Comparison of ENCODE assay signal across 8 mouse cellular contexts in the genomic region with DNA sequence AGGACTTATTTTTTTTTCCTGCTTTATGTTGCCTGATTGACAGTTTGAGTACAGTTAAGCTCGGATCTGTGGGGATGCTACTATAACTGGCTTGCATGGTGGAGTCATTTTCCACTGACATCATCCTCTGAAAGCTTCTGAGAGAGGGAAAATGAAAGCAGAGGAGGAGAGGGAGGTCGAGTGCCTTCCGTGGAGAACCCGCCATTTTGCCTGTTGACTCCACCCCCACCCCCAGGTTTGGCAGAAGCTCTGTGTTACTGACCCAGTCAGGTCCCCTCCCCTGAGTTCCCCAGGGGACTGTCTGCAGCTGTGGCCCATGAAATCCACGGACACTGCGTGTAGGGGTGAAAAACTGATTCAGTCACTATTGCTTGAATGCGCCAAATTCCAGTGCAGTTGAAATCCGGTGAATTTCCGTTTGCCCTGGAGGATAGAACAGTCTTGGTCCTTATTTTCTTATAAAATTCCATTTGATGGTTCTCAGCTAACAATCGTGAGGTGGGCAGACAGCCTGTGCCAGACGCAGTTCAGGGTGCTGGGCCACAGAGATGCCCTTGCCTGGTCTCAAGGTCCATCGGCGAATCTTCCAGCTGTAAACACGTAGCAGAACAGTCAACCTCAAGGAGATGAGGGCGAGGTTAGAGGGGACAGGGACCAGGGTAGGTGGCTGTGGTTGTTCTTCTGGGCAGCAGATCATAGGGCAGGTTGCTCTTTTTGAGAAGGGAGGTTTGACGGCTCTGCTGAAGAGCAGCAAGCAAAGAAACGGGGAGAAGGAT. TPM values are rescaled to one million over a fixed set of nuclear protein-coding genes. Genes with fewer than 3 reads are reported as not detected.
DNase-seq lines count a peak whose midpoint lies in the region; ATAC-seq lines count a peak whose summit lies in the region.

No protein-coding gene starts in this region.

- H3K4me1 ChIP-seq in lung, embryonic 16.5 days (replicated peaks; ENCODE audit: control insufficient read depth, insufficient read depth, low read length), result peaks cover 80% of the 10 kb centered on the region
- H3K4me1 ChIP-seq in embryonic facial prominence, embryonic 10.5 days, result peaks cover 76% of the 10 kb centered on the region
- peaks cover 19% of the 10 kb centered on the region for H3K4me1 ChIP-seq in neural tube, embryonic 14.5 days (ENCODE audit: control insufficient read depth, insufficient read depth, low read length)
- peaks cover 29% of the 10 kb centered on the region for H3K4me1 ChIP-seq in midbrain, embryonic 10.5 days

- 54% methylated on average over 17 of the region's 17 CpGs for WGBS in lung, embryonic 16.5 days
- 75% methylated on average over 17 of the region's 17 CpGs for WGBS in embryonic facial prominence, embryonic 10.5 days
- WGBS in neural tube, embryonic 14.5 days, result 72% methylated on average over 17 of the region's 17 CpGs
- 89% methylated on average over 17 of the region's 17 CpGs for WGBS in midbrain, embryonic 10.5 days

- no peaks in the 10 kb centered on the region for H3K27me3 ChIP-seq in lung, embryonic 16.5 days (ENCODE audit: control insufficient read depth, insufficient read depth, low read depth, low read length)
- no peaks in the 10 kb centered on the region for H3K27me3 ChIP-seq in embryonic facial prominence, embryonic 10.5 days (replicated peaks; ENCODE audit: low read depth, poor library complexity, severe bottlenecking)
- no peaks in the 10 kb centered on the region for H3K27me3 ChIP-seq in neural tube, embryonic 14.5 days (ENCODE audit: control insufficient read depth, insufficient read depth, low read length)
- no peaks in the 10 kb centered on the region for H3K27me3 ChIP-seq in midbrain, embryonic 10.5 days (ENCODE audit: low read depth, poor library complexity, severe bottlenecking)

- peak overlapping the region; percentile 56 for H3K9ac ChIP-seq in lung, embryonic 16.5 days (ENCODE audit: low read length)
- no peak overlapping the region for H3K9ac ChIP-seq in neural tube, embryonic 14.5 days (replicated peaks; ENCODE audit: low read depth, low read length)

- DNase-seq in lung, postnatal 4 days, result no peak
- no peak for DNase-seq in embryonic facial prominence, embryonic 10.5 days (ENCODE audit: low spot score)
- DNase-seq in heart, postnatal 10 days, result peak; percentile 73 to 76
- DNase-seq in layer of hippocampus, adult 9-10 months (ENCODE audit: low spot score), result no peak
- DNase-seq in layer of hippocampus, adult 8-10 months (ENCODE audit: low spot score in 2 of 2), result no peak
- no peak for DNase-seq in midbrain, embryonic 10.5 days (ENCODE audit: low spot score)

- H3K27ac ChIP-seq in lung, embryonic 16.5 days (ENCODE audit: low read length), result peak overlapping the region; percentile 85
- peak overlapping the region; percentile 80 for H3K27ac ChIP-seq in embryonic facial prominence, embryonic 10.5 days (replicated peaks)
- H3K27ac ChIP-seq in neural tube, embryonic 14.5 days (ENCODE audit: low read depth, low read length), result no peak overlapping the region
- H3K27ac ChIP-seq in midbrain, embryonic 10.5 days (replicated peaks), result no peak overlapping the region

- intact Hi-C loops in heart, postnatal 10 days (cut with DNase I), result loop anchor here (2.0 to 5.0 kb wide), 2 partner anchors 20 to 41 kb away; no protein-coding TSS in a partner anchor

- no peak overlapping the region for H3K4me3 ChIP-seq in lung, embryonic 16.5 days (ENCODE audit: low read length)
- no peak overlapping the region for H3K4me3 ChIP-seq in embryonic facial prominence, embryonic 10.5 days
- no peak overlapping the region for H3K4me3 ChIP-seq in neural tube, embryonic 14.5 days (ENCODE audit: low read depth, low read length)
- H3K4me3 ChIP-seq in midbrain, embryonic 10.5 days, result no peak overlapping the region

- ATAC-seq in lung, embryonic 16.5 days (ENCODE audit: low read depth), result no peak
- peak; percentile 38; the same call in 1 of the 2 replicates for ATAC-seq in neural tube, embryonic 14.5 days (ENCODE audit: low read depth)

- H3K9me3 ChIP-seq in lung, embryonic 16.5 days (ENCODE audit: control insufficient read depth, low read length), result no peaks in the 10 kb centered on the region
- H3K9me3 ChIP-seq in embryonic facial prominence, embryonic 10.5 days, result no peaks in the 10 kb centered on the region
- H3K9me3 ChIP-seq in neural tube, embryonic 14.5 days (ENCODE audit: control insufficient read depth, low read length), result no peaks in the 10 kb centered on the region
- no peaks in the 10 kb centered on the region for H3K9me3 ChIP-seq in midbrain, embryonic 10.5 days (replicated peaks)

- peak overlapping the region; percentile 39 for H3K4me2 ChIP-seq in lung, embryonic 16.5 days (ENCODE audit: low read depth, low read length)
- H3K4me2 ChIP-seq in neural tube, embryonic 14.5 days (ENCODE audit: low read depth, low read length), result no peak overlapping the region

- H3K36me3 ChIP-seq in lung, embryonic 16.5 days (ENCODE audit: control insufficient read depth, insufficient read depth, low read length), result 0 out of 2 replicates have a peak, but pooled peaks cover 4% of the 10 kb centered on the region
- peaks cover 7% of the 10 kb centered on the region for H3K36me3 ChIP-seq in embryonic facial prominence, embryonic 10.5 days (replicated peaks)
- no peaks in the 10 kb centered on the region for H3K36me3 ChIP-seq in neural tube, embryonic 14.5 days (ENCODE audit: control insufficient read depth, insufficient read depth, low read length)
- no peaks in the 10 kb centered on the region for H3K36me3 ChIP-seq in midbrain, embryonic 10.5 days

RNA-seq across cellular contexts. Expression of a gene that starts 20.9 kb away (rescaled TPM):
- polyA plus RNA-seq in lung, embryonic 16.5 days (2015; fragmentation: Nextera tagmentation; extraction: Ambion mirVana), result 162 and 164 TPM in 2 replicates
- polyA plus RNA-seq in embryonic facial prominence, embryonic 10.5 days (2016; fragmentation: Nextera tagmentation; extraction: Ambion mirVana), result 42.8 and 54.1 TPM in 2 replicates
- total RNA-seq in heart, postnatal 10 days (2021), result 100 to 1,000 TPM; 223 to 270 TPM
- polyA plus RNA-seq in neural tube, embryonic 14.5 days (2014; fragmentation: Nextera tagmentation; extraction: Ambion mirVana), result 17.9 and 39.5 TPM in 2 replicates
- total RNA-seq in layer of hippocampus, adult 8-10 months (2022), result 100 to 1,000 TPM; 203 to 270 (median 247) TPM
- polyA plus RNA-seq in midbrain, embryonic 10.5 days (2016; fragmentation: Nextera tagmentation; extraction: Ambion mirVana), result 24.0 and 30.5 TPM in 2 replicates

Comparison
In these comparisons a context has a peak if more than half of its experiments do, and no peak if none do; other contexts are left out.
1. H3K27ac ChIP-seq: peak in lung, embryonic 16.5 days (single experiment) and embryonic facial prominence, embryonic 10.5 days (single experiment); none in neural tube, embryonic 14.5 days (single experiment) and midbrain, embryonic 10.5 days (single experiment).
2. DNase-seq: peak in heart, postnatal 10 days (2 of 2); none in lung, postnatal 4 days (0 of 2), embryonic facial prominence, embryonic 10.5 days (single experiment), layer of hippocampus, adult 9-10 months (single experiment), layer of hippocampus, adult 8-10 months (0 of 2) and midbrain, embryonic 10.5 days (single experiment).